Mouse (Mus musculus) neutrophil, adult 59 days (primary cell): ENCODE measurements around the gene Pclaf. TPM values are rescaled to one million over a fixed set of nuclear protein-coding genes. Genes with fewer than 3 reads are reported as not detected.

Experiments used
- total RNA-seq, 2 experiments: library from RNA; stranded (reverse); gene quantifications; 1 replicate in 1 of 2; 2 replicates in 1 of 2; pipeline ENCODE4 v1.2.4; 2023

The Pclaf gene
- 10 to 100 TPM; 77.4 to 90.4 TPM for total RNA-seq

GRCm38 (mm10) chr9:65890143-65890628 lies at the start of gene Pclaf:
Gene Pclaf (plus strand): TSS chr9:65890237.

GRCm38 (mm10) chr9:65908394-65909300 lies 18.6 kb downstream of the Pclaf start, which contains the start of the genes Trip4 and Csnk1g1:
Gene Trip4 (minus strand): TSS chr9:65908794.
Gene Csnk1g1 (plus strand): TSS chr9:65908924.

Other genes starting within 250 kb of the Pclaf start
- 10 to 100 TPM; 61.8 to 64.5 TPM for gene Oaz2, start 222.2 kb upstream of the Pclaf start, total RNA-seq
- gene Zfp609, start 62.7 kb upstream of the Pclaf start, total RNA-seq: 10 to 100 TPM; 20.5 to 24.3 TPM
- 10 to 100 TPM; 26.9 to 28.4 TPM for gene Trip4, start 18.6 kb downstream of the Pclaf start, total RNA-seq
- gene Csnk1g1, start 18.7 kb downstream of the Pclaf start, total RNA-seq: 10 to 100 TPM; 40.7 to 46.4 TPM
- 100 to 1,000 TPM; 182 to 215 TPM for gene Ppib, start 170.0 kb downstream of the Pclaf start, total RNA-seq
- under 1 TPM; 0.37 to 0.91 TPM for gene Snx22, start 179.5 kb downstream of the Pclaf start, total RNA-seq
- 10 to 100 TPM; 75.3 to 88.6 TPM for gene Snx1, start 236.3 kb downstream of the Pclaf start, total RNA-seq
- 10 to 100 TPM; 65.5 to 84.9 TPM for gene Ciao2a, start 236.4 kb downstream of the Pclaf start, total RNA-seq